In the genomic region with DNA sequence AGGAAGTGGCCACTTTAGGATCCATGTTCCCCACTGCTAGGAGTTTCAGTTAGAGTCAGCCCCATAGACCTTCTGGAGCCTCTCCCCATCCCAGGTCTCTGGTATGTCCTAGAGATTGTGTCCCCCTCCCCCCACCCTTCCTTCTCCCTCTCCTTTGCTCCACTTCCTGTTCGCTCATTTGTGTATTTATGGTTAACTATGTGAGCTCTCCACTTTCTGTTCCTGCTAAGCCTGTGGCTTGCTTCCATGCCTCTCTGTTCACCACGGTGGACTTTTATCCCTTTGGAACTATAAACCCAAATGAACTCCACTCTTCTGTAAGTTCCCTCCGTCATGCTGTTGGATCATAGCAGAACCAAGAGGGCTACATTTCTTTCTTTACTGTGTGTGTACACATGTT, we compare ENCODE assay signal across 25 mouse cellular contexts. TPM values are rescaled to one million over a fixed set of nuclear protein-coding genes. Genes with fewer than 3 reads are reported as not detected.
"Had no signal": no experiment of that assay in that cellular context is flagged by ENCODE, and none has a peak within 500 bp of the region (broad histone marks: within the 10 kb centered on the region; RNA-seq: fewer than 3 reads in every experiment).

No protein-coding gene starts in this region.

- H3K9ac ChIP-seq: heart, embryonic 13.5 days; heart, embryonic 15.5 days; hindbrain, embryonic 13.5 days; hindbrain, embryonic 15.5 days; intestine, embryonic 15.5 days; limb, embryonic 12.5 days; liver, embryonic 13.5 days had no signal

- H3K27me3 ChIP-seq: heart, embryonic 13.5 days; heart, embryonic 15.5 days; hindbrain, embryonic 13.5 days; intestine, embryonic 15.5 days; liver, embryonic 13.5 days had no signal

- H3K4me1 ChIP-seq: heart, embryonic 13.5 days; heart, embryonic 15.5 days; hindbrain, embryonic 13.5 days; hindbrain, embryonic 15.5 days; intestine, embryonic 15.5 days; limb, embryonic 10.5 days; limb, embryonic 12.5 days had no signal

- H3K27ac ChIP-seq: gastrocnemius, adult 2 months; heart, embryonic 10.5 days; heart, embryonic 13.5 days; heart, embryonic 15.5 days; hindbrain, embryonic 13.5 days; hindbrain, embryonic 15.5 days; intestine, embryonic 15.5 days; layer of hippocampus, adult 2 months; left cerebral cortex, adult 2 months; limb, embryonic 10.5 days; limb, embryonic 12.5 days; liver, embryonic 13.5 days had no signal

- H3K9me3 ChIP-seq: heart, embryonic 10.5 days; heart, embryonic 13.5 days; heart, embryonic 15.5 days; hindbrain, embryonic 13.5 days; hindbrain, embryonic 15.5 days; intestine, embryonic 15.5 days; limb, embryonic 10.5 days; limb, embryonic 12.5 days; liver, embryonic 13.5 days had no signal

- DNase-seq: gastrocnemius, adult 2 months; gastrocnemius, postnatal 10 days; gastrocnemius, postnatal 25 days; heart, adult 18-20 months; heart, postnatal 14 days; heart, postnatal 36 days; kidney, adult 18-20 months; kidney, adult 8-10 months; kidney, postnatal 10 days; kidney, postnatal 25 days; kidney, postnatal 4 days; liver, embryonic 13.5 days had no signal

- ATAC-seq: inflammation-experienced regulatory T-cells, adult 6 months; intestine, embryonic 15.5 days; intestine, postnatal 0 days had no signal

- H3K4me2 ChIP-seq: heart, embryonic 13.5 days; heart, embryonic 15.5 days; hindbrain, embryonic 13.5 days; hindbrain, embryonic 15.5 days; intestine, embryonic 15.5 days; limb, embryonic 12.5 days; liver, embryonic 11.5 days; liver, embryonic 13.5 days had no signal

- H3K4me3 ChIP-seq: gastrocnemius, adult 2 months; heart, embryonic 10.5 days; heart, embryonic 13.5 days; heart, embryonic 15.5 days; hindbrain, embryonic 13.5 days; hindbrain, embryonic 15.5 days; intestine, embryonic 15.5 days; layer of hippocampus, adult 2 months; left cerebral cortex, adult 2 months; limb, embryonic 10.5 days; limb, embryonic 12.5 days; liver, embryonic 13.5 days had no signal

- H3K36me3 ChIP-seq: heart, embryonic 10.5 days; heart, embryonic 13.5 days; heart, embryonic 15.5 days; hindbrain, embryonic 13.5 days; hindbrain, embryonic 15.5 days; intestine, embryonic 15.5 days; limb, embryonic 10.5 days; limb, embryonic 12.5 days; liver, embryonic 13.5 days had no signal

RNA-seq across cellular contexts. Expression of a gene that starts 7.1 kb away (rescaled TPM):
- total RNA-seq: layer of hippocampus, adult 2 months; left cerebral cortex, adult 2 months had no signal
